Mouse (Mus musculus) olfactory bulb, adult 2 months (tissue): ENCODE results near the gene Gm45618.

Experiments used
- CTCF ChIP-seq: fragments of 200-500 bp; IDR thresholded peaks from 2 replicates; pipeline ENCODE4 v1.5.1; 2012; ENCODE audit warnings: low read depth, mild to moderate bottlenecking, low read length, moderate library complexity; ENCODE audit not compliant: insufficient read depth
- POLR2A ChIP-seq: fragments of 200-500 bp; IDR thresholded peaks from 2 replicates; pipeline ENCODE4 v1.6.1; 2012; ENCODE audit warnings: mild to moderate bottlenecking, low read depth, low read length, moderate library complexity; ENCODE audit not compliant: insufficient read depth

DNA sequence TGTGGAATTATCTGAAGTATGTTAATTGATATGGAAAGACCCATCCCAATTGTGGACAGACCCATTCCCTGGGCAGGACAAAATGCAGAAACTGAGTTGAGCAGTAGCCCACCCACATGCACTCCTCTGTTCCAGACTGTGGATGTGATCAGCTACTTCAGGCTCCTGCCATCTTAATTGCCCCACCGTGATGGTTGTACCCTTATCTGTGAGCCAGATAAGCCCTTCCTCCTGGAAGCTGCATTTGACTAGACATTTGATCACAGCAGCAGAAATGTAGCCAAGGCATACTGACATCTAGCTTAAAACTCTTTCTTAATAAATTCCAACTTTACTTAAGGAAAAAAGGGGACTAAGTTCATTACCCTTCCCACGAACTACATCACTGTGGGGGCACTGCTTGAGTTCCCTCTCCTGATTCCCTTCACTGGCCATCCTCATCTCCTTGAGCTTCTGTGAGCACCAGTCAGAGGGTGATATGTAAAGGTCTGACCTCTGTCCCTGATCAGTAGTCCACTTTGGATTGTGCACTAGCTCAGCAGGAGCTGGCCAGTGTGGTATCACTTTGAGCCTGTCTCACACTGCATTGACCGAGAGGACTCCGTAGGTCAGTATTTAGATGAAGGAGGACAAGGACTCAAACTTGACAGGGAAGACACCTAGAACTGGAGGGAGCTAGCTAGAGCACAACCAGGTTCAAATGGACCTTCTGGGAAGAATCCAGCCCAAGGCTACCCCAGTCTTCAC lies 34.2 kb downstream of the Gm45618 start:
- TF ChIP-seq CTCF, result no peak
- no peak for TF ChIP-seq POLR2A
